Mouse (Mus musculus): ENCODE data around the gene Dph7. TPM values are rescaled to one million over a fixed set of nuclear protein-coding genes. Genes with fewer than 3 reads are reported as not detected.
A peak's percentile ranks its signal among the peaks of the same experiment; 100 is the strongest.

Gene Dph7
- polyA plus RNA-seq, 1 experiment from 2014 or later, result 7.2 TPM

DNA sequence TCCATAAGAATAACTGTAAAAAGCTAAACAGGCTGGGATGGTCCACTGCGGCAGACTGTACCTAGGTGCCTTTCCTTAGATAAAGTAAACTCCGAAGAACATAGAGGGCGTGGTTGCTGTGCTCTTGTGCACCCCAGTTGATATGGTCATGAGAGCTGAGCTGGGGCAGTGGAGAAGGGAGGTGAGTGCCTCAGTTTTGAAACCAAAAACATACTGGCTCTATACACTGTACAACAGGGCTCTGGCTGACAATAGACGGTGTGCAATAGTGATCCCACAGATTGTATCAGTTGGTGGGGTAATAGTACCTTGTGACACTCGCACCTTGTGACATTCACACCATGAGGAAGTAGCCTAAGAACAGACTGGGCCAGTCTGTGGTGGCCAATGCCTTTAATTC is 14.8 kb downstream of the Dph7 start:
- peak; percentile 44 for ATAC-seq (ENCODE audit: low read depth)
- H3K27me3 ChIP-seq (ENCODE audit: control insufficient read depth, insufficient read depth, low read depth, low read length), result no peaks in the 10 kb centered on the region
- H3K36me3 ChIP-seq (ENCODE audit: control insufficient read depth, insufficient read depth), result peaks cover 12% of the 10 kb centered on the region
- H3K27ac ChIP-seq (ENCODE audit: low read length), result peak overlapping the region; percentile 91
- H3K4me1 ChIP-seq (ENCODE audit: control insufficient read depth, low read depth, low read length), result peaks cover 32% of the 10 kb centered on the region
- H3K4me3 ChIP-seq (ENCODE audit: low read depth, low read length), result peak overlapping the region; percentile 90
- WGBS (ENCODE audit: insufficient replicate concordance), result 27% methylated on average over 5 of the region's 5 CpGs
- no peaks in the 10 kb centered on the region for H3K9me3 ChIP-seq (replicated peaks; ENCODE audit: control insufficient read depth, low read length)
- peak overlapping the region; percentile 100 for H3K4me2 ChIP-seq (ENCODE audit: low read depth, low read length)
- peak overlapping the region; percentile 84 for H3K9ac ChIP-seq (ENCODE audit: low read depth, low read length)

DNA sequence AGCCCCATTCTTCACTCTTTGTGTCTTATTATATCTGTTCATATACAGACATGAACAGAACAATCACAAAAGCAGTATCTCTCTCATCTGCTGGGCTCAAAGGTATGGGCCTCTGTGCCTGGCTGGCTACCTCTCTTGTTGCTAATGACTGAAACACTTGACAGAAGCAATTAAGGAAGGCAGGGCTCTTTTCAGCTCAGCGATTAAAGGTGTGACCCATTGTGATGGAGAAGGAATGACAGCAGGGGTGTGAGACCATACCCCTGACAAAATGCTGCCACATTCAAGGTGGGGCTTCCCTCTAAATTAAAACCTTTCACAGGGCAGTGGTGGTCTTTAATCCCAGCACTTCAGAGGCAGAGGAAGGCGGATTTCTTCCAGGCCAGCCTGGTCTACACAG is 25.6 kb downstream of the Dph7 start:
- peaks cover 10% of the 10 kb centered on the region for H3K36me3 ChIP-seq (ENCODE audit: control insufficient read depth, insufficient read depth)
- ATAC-seq (ENCODE audit: low read depth), result no peak
- H3K27ac ChIP-seq (ENCODE audit: low read length), result no peak overlapping the region
- no peaks in the 10 kb centered on the region for H3K9me3 ChIP-seq (replicated peaks; ENCODE audit: control insufficient read depth, low read length)
- WGBS (ENCODE audit: insufficient replicate concordance), result 61% methylated on average over 2 of the region's 2 CpGs
- H3K27me3 ChIP-seq (ENCODE audit: control insufficient read depth, insufficient read depth, low read depth, low read length), result no peaks in the 10 kb centered on the region
- no peak overlapping the region for H3K9ac ChIP-seq (ENCODE audit: low read depth, low read length)
- H3K4me2 ChIP-seq (ENCODE audit: low read depth, low read length), result no peak overlapping the region
- H3K4me1 ChIP-seq (ENCODE audit: control insufficient read depth, low read depth, low read length), result no peaks in the 10 kb centered on the region
- no peak overlapping the region for H3K4me3 ChIP-seq (ENCODE audit: low read depth, low read length)

DNA sequence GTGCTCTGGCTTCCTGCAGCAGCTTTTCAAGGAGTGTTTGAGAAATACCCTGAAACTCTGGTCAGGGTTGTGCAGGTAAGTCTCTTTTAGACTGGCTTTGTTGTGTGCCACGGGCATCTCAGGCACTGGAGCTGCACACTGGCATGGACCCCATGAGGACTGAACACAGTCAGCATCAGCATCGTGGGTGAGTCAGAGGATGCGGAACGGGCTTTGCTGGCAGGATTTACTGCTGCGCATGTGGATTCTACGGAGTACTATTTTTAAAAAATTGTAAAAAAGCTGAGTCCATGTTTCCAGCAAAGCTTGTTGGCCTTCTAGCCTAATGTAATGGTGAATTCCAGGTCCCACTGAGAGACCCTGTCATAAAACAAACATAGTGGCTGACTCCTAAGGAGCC is 33.1 kb downstream of the Dph7 start:
- Histone ChIP-seq H3K36me3 (ENCODE audit: control insufficient read depth, insufficient read depth) (peaks cover 6% of the 10 kb centered on the region), H3K4me2 (ENCODE audit: low read depth, low read length) (no peak overlapping the region), H3K27ac (ENCODE audit: low read length) (no peak overlapping the region), H3K27me3 (ENCODE audit: control insufficient read depth, insufficient read depth, low read depth, low read length) (no peaks in the 10 kb centered on the region), H3K4me1 (ENCODE audit: control insufficient read depth, low read depth, low read length) (no peaks in the 10 kb centered on the region), H3K9ac (ENCODE audit: low read depth, low read length) (no peak overlapping the region), H3K9me3 (replicated peaks; ENCODE audit: control insufficient read depth, low read length) (no peaks in the 10 kb centered on the region), H3K4me3 (ENCODE audit: low read depth, low read length) (no peak overlapping the region)
- WGBS (ENCODE audit: insufficient replicate concordance), result 91% methylated on average over 6 of the region's 6 CpGs
- no peak for ATAC-seq (ENCODE audit: low read depth)

DNA sequence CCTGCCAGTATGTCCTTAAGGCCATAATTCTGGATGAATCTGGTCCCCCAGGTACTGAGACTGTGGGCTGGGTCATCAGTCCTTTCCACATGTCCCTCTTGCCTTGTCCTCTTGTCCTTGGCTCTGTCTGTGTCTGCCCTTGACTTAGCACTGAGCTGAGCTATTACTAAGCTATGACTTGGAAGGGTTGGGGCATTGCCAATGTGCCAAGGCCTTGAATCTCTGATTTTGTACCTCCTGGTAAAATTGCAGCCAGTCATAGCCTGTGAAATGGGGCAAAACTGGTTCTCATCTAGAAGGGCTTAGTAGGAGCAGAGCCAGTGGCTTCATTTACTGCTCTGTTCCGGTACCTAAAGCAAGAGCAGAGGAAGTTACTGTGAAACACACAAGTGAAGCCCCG is 34.3 kb downstream of the Dph7 start:
- H3K27ac ChIP-seq (ENCODE audit: low read length), result no peak overlapping the region
- no peak overlapping the region for H3K4me3 ChIP-seq (ENCODE audit: low read depth, low read length)
- ATAC-seq (ENCODE audit: low read depth), result no peak
- H3K9ac ChIP-seq (ENCODE audit: low read depth, low read length), result no peak overlapping the region
- 76% methylated on average over 2 of the region's 2 CpGs for WGBS (ENCODE audit: insufficient replicate concordance)
- no peaks in the 10 kb centered on the region for H3K9me3 ChIP-seq (replicated peaks; ENCODE audit: control insufficient read depth, low read length)
- peaks cover 6% of the 10 kb centered on the region; the same call in 1 of the 2 replicates for H3K36me3 ChIP-seq (ENCODE audit: control insufficient read depth, insufficient read depth)
- no peak overlapping the region for H3K4me2 ChIP-seq (ENCODE audit: low read depth, low read length)
- no peaks in the 10 kb centered on the region for H3K4me1 ChIP-seq (ENCODE audit: control insufficient read depth, low read depth, low read length)
- H3K27me3 ChIP-seq (ENCODE audit: control insufficient read depth, insufficient read depth, low read depth, low read length), result no peaks in the 10 kb centered on the region

DNA sequence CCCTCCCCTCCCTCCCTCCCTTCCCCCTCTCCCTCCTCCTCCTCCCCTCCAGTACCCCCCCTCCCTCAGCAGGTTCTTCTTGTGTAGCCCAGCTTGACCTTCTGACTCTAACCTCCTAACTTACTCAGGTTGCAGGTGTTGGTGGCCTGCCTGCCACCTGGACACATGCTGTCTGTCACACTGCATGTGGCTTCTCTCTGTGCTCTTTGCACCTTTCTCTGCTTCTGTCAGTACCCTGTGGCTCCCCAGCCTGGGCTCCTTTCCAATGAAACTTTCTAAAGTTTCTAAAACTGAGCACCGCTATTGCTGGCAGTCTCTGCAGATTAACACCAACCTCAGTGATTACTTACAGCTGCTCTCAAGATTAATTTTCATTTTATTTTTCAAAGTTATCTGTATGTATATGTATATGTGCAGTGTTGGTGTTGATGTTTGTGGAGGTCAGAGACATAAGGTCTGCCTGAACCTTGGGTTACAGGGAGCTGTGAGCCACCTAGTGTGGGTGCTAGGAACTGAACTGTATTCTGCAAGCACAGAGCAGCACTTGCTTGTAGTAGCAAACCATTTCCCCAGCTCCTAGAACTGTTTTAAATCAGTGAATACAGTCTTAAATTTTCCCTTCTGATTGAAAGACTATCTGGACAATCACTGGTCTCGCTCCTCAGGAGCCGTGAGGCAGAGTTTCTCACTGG is 38.5 kb downstream of the Dph7 start:
- ATAC-seq (ENCODE audit: low read depth), result peak; percentile 59; the same call in 1 of the 2 replicates
- H3K36me3 ChIP-seq (ENCODE audit: control insufficient read depth, insufficient read depth), result peaks cover 15% of the 10 kb centered on the region
- 77% methylated on average over 3 of the region's 3 CpGs for WGBS (ENCODE audit: insufficient replicate concordance)

DNA sequence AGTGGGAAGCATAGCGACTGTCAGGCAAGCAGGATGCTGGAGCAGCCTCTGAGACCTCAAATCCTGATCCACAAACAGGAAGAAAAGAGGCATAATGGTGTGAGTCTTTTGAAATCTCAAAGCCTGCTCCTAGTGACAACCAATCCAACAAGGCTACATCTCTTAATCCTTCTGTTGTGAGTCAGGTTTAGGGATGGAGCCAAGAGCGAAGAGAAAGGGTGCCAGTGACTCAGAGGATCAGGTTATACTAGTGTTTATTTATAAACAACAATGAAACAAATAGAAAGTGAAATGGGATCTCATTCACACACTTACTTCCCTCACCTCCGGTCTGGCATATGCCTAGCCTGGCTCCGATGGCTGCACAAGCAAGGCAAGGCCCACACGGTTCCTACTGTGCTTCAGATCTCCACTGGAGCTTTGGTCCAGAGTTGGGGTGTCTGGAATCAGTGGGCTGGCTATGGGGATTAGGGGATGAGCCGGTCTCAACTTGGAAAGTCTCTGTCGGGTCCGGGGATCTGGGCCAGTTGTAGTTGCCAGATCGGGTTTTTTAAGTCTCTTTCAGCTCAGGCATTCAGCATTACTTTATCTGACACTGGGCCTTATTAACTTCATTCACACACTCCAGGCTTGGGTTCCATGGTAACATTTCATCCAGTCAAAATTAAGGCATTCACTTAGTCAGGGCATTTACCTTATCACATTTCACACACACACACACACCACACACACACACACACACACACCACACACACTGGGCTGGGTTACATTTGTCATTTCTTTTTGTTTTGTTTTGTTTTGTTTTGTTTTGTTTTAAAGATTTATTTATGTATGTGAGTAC is 42.0 kb downstream of the Dph7 start:
- H3K36me3 ChIP-seq (ENCODE audit: control insufficient read depth, insufficient read depth), result peaks cover 12% of the 10 kb centered on the region
- no peak overlapping the region for H3K4me3 ChIP-seq (ENCODE audit: low read depth, low read length)
- ATAC-seq (ENCODE audit: low read depth), result no peak
- no peaks in the 10 kb centered on the region for H3K9me3 ChIP-seq (replicated peaks; ENCODE audit: control insufficient read depth, low read length)
- 83% methylated on average over 9 of the region's 9 CpGs for WGBS (ENCODE audit: insufficient replicate concordance)
- H3K9ac ChIP-seq (ENCODE audit: low read depth, low read length), result no peak overlapping the region
- no peaks in the 10 kb centered on the region for H3K4me1 ChIP-seq (ENCODE audit: control insufficient read depth, low read depth, low read length)
- H3K4me2 ChIP-seq (ENCODE audit: low read depth, low read length), result no peak overlapping the region
- H3K27me3 ChIP-seq (ENCODE audit: control insufficient read depth, insufficient read depth, low read depth, low read length), result no peaks in the 10 kb centered on the region
- no peak overlapping the region for H3K27ac ChIP-seq (ENCODE audit: low read length)

More for the DNA sequence above, 38.5 kb downstream of the Dph7 start:
- Histone ChIP-seq H3K27me3 (ENCODE audit: control insufficient read depth, insufficient read depth, low read depth, low read length) (no peaks in the 10 kb centered on the region), H3K9ac (ENCODE audit: low read depth, low read length) (no peak overlapping the region), H3K4me3 (ENCODE audit: low read depth, low read length) (no peak overlapping the region), H3K4me1 (ENCODE audit: control insufficient read depth, low read depth, low read length) (no peaks in the 10 kb centered on the region), H3K4me2 (ENCODE audit: low read depth, low read length) (no peak overlapping the region), H3K9me3 (replicated peaks; ENCODE audit: control insufficient read depth, low read length) (no peaks in the 10 kb centered on the region), H3K27ac (ENCODE audit: low read length) (no peak overlapping the region)

DNA sequence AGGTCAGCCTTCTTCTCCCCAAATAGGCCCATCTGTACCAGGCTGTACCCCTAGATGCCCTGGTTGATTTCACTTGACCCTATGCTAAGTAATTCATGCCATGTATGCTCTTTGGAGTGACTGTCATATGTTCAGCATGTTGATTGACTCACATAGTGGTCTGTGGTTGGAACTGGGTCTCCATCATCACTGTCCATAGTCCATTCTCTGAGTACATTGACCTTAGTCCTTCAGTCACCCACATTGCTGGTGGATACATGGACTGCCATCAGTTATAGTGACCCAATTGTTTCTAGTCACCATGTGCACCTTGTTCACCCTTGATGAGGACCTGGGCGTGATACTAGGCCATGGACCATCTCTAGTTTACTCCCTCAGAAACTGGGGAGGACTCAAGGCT is 44.6 kb downstream of the Dph7 start:
- no peaks in the 10 kb centered on the region for H3K4me1 ChIP-seq (ENCODE audit: control insufficient read depth, low read depth, low read length)
- H3K27ac ChIP-seq (ENCODE audit: low read length), result no peak overlapping the region
- no peak for ATAC-seq (ENCODE audit: low read depth)
- H3K9me3 ChIP-seq (replicated peaks; ENCODE audit: control insufficient read depth, low read length), result no peaks in the 10 kb centered on the region
- 88% methylated on average over 1 of the region's 1 CpGs for WGBS (ENCODE audit: insufficient replicate concordance)
- H3K9ac ChIP-seq (ENCODE audit: low read depth, low read length), result no peak overlapping the region
- H3K27me3 ChIP-seq (ENCODE audit: control insufficient read depth, insufficient read depth, low read depth, low read length), result no peaks in the 10 kb centered on the region
- peaks cover 12% of the 10 kb centered on the region for H3K36me3 ChIP-seq (ENCODE audit: control insufficient read depth, insufficient read depth)
- no peak overlapping the region for H3K4me2 ChIP-seq (ENCODE audit: low read depth, low read length)
- no peak overlapping the region for H3K4me3 ChIP-seq (ENCODE audit: low read depth, low read length)

DNA sequence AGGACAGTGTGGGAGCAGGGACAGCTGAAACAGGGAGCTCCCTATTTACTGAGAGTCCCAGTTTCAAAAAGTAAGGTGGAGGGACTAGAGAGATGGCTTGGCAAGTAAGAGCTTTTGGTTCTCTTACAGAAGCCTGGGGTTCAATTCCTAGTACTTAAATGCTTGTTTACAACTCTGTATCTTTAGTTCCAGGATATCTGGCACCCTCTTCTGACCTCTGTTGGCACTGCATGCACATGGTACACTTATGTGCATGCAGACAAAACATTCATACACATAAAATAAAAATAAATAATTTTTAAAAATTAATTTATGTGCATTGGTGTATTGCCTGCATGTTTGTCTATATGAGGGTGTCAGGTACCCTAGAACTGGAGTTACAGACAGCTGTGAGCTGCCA is 46.0 kb downstream of the Dph7 start:
- Histone ChIP-seq H3K9ac (ENCODE audit: low read depth, low read length) (no peak overlapping the region), H3K27me3 (ENCODE audit: control insufficient read depth, insufficient read depth, low read depth, low read length) (no peaks in the 10 kb centered on the region), H3K9me3 (replicated peaks; ENCODE audit: control insufficient read depth, low read length) (no peaks in the 10 kb centered on the region), H3K4me3 (ENCODE audit: low read depth, low read length) (no peak overlapping the region), H3K27ac (ENCODE audit: low read length) (no peak overlapping the region), H3K4me2 (ENCODE audit: low read depth, low read length) (no peak overlapping the region), H3K4me1 (ENCODE audit: control insufficient read depth, low read depth, low read length) (no peaks in the 10 kb centered on the region), H3K36me3 (ENCODE audit: control insufficient read depth, insufficient read depth) (peaks cover 4% of the 10 kb centered on the region; the same call in 1 of the 2 replicates)
- no peak for ATAC-seq (ENCODE audit: low read depth)
